Mouse (Mus musculus) 416B (cell line): ENCODE data around the gene Abtb2.

Experiments used
- DNase-seq: peaks from one replicate; pipeline ENCODE4 v3.0.0; 2011; ENCODE audit warnings: low read depth

The Abtb2 gene

DNA sequence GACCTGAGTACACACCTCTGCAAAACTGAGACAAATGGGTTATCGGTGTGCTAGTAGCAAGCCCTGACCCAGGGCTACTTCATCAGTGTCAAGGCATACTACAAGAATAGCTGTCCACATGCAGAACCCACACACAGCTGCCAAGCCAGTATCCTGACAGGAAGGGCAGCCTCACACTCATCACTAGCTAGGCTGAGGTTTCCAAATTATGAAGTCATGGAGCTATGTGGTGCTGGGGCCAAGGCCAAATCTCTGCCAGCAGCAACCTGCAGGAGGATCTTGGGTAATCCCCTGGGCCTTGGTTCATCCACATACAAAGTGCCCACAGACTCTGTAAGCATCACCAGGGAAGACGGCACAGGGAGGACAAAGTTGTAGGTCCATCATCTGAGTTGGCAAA, 177.4 kb downstream of the Abtb2 start:
- no peak for DNase-seq

- DNase-seq, result peak; percentile 59
Measured at GRCm38 (mm10) chr2:103743988-103744387, 177.9 kb downstream of the Abtb2 start.

DNA sequence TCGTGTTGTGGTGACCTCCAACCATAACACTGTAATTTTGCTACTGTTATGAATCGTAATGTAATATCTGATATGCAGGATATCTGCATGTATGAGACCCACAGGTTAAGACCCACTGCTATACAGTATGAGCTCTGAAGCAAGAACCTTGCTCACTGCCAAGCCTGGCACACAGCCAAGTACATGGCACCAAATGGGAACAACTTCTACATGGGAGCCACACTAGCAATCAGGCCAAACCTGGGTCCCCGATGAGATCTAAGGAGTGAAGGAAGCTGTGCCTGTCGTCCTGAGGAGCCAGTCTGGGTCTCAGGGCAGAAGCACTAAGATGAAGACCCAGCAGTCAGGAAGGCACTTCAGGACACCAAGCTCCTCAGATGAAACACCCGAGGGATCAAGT, 179.4 kb downstream of the Abtb2 start:
- DNase-seq, result no peak

DNA sequence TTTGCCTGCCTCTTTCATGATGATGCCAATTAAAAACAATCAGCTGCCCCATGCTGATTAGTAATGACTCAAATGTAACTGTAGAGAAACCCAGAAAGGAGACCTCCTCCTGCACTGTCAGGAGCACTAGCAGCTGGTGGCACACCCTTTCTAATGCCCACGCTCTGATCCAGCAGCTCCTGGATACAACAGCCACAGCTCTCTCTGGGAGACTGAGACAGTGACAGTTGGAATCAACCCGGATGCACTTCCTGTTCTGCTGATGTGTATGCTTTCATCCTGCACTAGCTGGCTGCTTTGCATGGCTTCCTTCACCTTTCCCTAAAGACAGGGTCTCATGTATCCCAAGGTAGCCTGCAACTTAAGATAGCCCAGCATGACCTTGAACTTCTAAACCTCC, 180.0 kb downstream of the Abtb2 start:
- DNase-seq, result no peak

DNA sequence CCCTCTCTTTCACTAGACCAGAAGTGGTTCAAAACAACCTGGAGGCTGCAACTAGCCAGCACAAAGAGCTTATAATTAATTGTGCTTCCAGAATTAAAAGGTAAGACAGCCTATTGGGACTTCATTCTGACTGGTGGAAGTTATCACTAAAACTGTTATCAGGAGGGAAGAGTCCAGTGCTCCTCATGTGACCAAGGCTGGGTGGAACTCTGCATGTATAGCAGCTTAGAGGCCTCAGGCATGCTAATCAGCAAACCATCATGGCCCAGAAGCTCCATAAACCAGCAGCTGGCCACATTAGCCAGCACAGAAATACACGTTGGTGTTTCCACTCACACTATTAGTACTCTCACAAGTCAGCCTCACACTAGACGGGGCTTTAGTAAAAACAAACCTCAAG, 180.7 kb downstream of the Abtb2 start:
- no peak for DNase-seq

DNA sequence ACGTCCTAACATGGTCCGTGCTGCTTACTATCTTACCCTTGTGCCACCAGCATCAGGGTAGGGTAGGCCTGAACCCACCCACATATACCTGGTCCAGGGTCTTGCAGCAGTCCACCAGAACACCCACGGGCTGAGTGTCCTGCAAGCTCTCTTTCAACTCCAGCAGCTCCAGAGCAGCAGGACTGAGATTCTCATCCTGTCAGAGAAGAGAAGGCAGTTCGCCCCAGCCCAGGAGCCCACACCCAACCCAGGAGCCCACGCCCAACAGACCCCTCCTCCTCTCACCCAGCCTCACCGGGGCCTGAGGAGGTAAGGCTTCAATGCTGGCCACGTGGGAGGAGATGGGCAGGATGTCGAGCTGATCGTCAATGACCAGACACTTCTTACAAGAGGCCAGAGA, 181.8 kb downstream of the Abtb2 start:
- DNase-seq, result no peak

- DNase-seq, result no peak
Measured at GRCm38 (mm10) chr2:103749091-103749490, 183.0 kb downstream of the Abtb2 start.

DNA sequence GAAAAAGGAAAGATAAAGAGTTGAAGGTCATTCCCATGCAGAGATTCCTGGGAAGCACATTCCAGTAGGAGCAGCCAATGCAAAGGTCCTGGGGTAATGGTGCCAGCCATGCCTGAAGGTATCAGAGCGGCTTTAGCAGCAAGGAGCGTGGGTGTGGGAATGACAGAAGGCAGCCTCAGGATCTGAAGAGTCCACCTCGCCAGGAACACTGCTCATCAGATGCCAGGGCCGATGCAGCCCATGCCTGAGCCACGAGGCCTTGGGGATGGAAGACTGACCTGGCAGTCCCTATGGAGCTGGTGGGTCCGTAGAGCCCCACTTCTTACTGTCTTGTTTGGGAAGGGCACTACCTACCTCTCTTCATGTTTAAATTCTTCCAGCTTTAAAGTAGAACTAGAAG, 185.7 kb downstream of the Abtb2 start:
- DNase-seq, result no peak

GRCm38 (mm10) chr2:103754614-103755013, 188.5 kb downstream of the Abtb2 start:
- no peak for DNase-seq

DNA sequence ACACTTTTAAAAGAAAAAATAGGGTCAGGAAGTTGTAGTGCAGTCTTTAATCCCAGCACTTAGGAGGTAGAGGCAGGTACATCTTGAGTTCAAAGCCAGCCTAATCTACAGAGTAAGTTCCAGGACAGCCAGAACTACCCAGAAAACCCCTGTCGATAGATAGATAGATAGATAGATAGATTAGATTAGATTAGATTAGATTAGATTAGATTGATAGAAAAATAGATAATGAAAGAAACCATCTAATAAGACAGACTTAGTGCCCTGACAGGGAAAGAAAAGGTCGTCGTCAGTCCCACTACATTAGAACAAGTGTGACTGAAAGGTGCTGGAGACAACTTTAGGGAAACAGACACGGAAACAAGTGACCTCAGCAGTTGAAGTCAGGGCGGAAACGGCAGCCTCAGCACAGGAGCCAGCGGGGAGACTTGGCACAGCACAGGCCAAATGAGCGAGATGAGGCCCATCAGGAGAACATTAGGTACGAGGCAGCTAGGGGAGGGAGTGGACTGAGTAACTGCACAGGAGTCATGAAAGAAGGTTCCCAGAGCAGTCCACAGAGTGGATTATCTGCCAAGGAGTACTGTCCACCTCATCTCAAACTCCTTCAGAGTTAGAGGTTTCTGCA, 189.5 kb downstream of the Abtb2 start:
- DNase-seq, result no peak

- DNase-seq, result peak; percentile 53
Measured at GRCm38 (mm10) chr2:103760421-103760820, 194.3 kb downstream of the Abtb2 start.

- peak; percentile 99 for DNase-seq
Measured at GRCm38 (mm10) chr2:103760906-103761716, 195.0 kb downstream of the Abtb2 start, which contains the start of gene Nat10. TSS of gene Nat10 (minus strand) at chr2:103761270.

DNA sequence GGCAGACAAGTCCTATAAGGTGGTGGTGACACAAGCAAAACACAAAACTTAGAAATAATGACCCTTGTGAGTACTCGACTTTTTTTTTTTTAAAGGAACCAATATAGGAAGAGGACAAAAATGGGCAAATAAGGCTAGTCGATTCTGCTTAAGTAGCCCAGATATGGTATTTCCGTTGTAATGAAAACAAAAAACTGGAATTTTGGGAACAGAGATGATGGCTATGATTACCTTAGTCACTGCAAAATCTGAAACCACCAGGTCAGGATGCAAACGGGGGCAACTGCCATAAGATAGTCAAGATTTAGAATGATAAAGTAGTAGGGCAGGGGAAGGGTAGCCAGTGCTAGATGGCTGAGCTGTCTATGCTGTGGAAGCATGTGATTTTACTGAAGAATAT, 195.9 kb downstream of the Abtb2 start:
- DNase-seq, result peak; percentile 39

DNA sequence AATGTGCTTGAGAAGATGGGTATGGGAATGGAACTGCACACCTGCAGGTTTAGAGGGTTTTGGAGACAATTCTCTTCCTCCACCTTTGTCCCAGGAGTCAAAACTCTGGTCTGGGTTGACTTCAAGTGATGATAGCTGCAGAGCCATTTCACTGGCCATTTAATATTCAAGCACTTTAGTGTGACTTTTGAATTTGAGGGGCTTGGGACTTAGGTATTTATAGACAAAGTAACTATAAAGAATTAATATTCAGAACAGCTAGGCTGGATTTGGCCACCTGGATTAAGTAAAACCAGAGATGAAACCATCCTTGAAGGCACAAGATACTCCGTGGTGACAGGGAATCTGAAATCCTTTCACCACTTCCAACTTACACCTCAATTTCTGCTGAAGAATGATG, 196.4 kb downstream of the Abtb2 start:
- no peak for DNase-seq
